Mouse (Mus musculus) myocyte (in vitro differentiated cells): ENCODE measurements around the gene Timp4.

Experiments
- CEBPB ChIP-seq: IDR thresholded peaks from 2 replicates; pipeline ENCODE4 v1.6.1; 2011; ENCODE audit warnings: mild to moderate bottlenecking, moderate library complexity; ENCODE audit not compliant: poor library complexity, insufficient read depth, severe bottlenecking
- POLR2A ChIP-seq: IDR thresholded peaks from one replicate; pipeline ENCODE4 v1.6.1; 2011; ENCODE audit warnings: low read depth, mild to moderate bottlenecking, control low read depth, moderate library complexity; ENCODE audit not compliant: insufficient read length
- POLR2AphosphoS2 ChIP-seq: IDR thresholded peaks from one replicate; pipeline ENCODE4 v1.6.1; 2011; ENCODE audit warnings: low read depth, control low read depth; ENCODE audit not compliant: insufficient read length
- USF1 ChIP-seq: IDR thresholded peaks from one replicate; pipeline ENCODE4 v1.6.1; 2011; ENCODE audit warnings: low read depth, mild to moderate bottlenecking, control low read depth, moderate library complexity

GRCm38 (mm10) chr6:115231836-115232235, 20.2 kb downstream of the Timp4 start:
- no peak for TF ChIP-seq USF1
- no peak for TF ChIP-seq POLR2A
- no peak for TF ChIP-seq CEBPB
- TF ChIP-seq POLR2AphosphoS2: no peak
